Mouse (Mus musculus): Measurements from ENCODE around the gene Ago1. TPM values are rescaled to one million over a fixed set of nuclear protein-coding genes. Genes with fewer than 3 reads are reported as not detected.

Gene Ago1
- 37.0 and 38.1 TPM in 2 replicates for polyA plus RNA-seq (2012; rRNA removed)

DNA sequence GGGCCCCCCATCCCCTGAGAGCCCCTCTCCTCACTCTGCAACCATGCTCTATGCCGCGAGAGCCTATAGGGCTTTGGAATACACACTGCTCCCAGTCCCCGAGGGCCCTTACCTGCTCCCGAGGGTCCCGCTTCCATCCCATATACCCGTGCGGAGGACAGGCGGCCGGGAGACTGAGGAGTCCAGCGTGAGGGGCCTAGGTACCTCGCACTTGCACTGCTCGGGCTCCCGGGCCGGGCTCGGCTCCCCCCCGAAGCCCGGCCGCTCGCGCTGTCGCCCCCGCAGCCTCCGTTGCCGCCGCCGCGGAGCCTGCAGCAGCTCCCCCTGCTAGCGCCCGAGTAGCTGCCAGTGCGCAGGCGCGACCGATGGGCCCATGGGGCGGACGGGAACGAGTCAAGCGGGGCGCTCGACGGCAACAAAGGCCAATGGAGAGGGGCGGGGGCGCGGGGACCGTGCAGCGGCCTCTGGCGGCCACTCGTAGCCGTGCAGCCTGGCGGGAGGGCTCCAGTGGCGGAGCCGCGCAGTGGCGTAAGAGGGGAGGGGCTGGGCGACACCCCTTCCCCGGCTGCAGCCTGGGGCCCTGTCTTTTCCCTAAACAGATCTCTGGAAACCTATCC is at the start of gene Ago1:
TSS of gene Ago1 (minus strand) at position 299 of the 617 bp plus-strand sequence.
- H3K4me3 ChIP-seq (replicated peaks; ENCODE audit: insufficient read depth, low read depth, low read length), result peak within 1 kb of the TSS; percentile 96
- no peaks in the 10 kb centered on the region for H3K27me3 ChIP-seq (ENCODE audit: control insufficient read depth, insufficient read depth, low read length)
- under 1% methylated on average over 55 of the region's 55 CpGs for WGBS
- peak within 1 kb of the TSS; percentile 92 for H3K27ac ChIP-seq (ENCODE audit: insufficient read depth, low read length)
- DNase-seq, result peak; percentile 95 to 96
- TF ChIP-seq CTCF (IDR thresholded peaks at IDR 0.05; ENCODE audit: borderline replicate concordance, insufficient read depth, low read depth, low read length), result peak; percentile 77
- peak; percentile 73 for TF ChIP-seq POLR2A (IDR thresholded peaks at IDR 0.05; ENCODE audit: borderline replicate concordance, insufficient read depth, low read length)
- H3K4me1 ChIP-seq (ENCODE audit: control insufficient read depth, insufficient read depth, low read length), result no peaks in the 10 kb centered on the region

DNA sequence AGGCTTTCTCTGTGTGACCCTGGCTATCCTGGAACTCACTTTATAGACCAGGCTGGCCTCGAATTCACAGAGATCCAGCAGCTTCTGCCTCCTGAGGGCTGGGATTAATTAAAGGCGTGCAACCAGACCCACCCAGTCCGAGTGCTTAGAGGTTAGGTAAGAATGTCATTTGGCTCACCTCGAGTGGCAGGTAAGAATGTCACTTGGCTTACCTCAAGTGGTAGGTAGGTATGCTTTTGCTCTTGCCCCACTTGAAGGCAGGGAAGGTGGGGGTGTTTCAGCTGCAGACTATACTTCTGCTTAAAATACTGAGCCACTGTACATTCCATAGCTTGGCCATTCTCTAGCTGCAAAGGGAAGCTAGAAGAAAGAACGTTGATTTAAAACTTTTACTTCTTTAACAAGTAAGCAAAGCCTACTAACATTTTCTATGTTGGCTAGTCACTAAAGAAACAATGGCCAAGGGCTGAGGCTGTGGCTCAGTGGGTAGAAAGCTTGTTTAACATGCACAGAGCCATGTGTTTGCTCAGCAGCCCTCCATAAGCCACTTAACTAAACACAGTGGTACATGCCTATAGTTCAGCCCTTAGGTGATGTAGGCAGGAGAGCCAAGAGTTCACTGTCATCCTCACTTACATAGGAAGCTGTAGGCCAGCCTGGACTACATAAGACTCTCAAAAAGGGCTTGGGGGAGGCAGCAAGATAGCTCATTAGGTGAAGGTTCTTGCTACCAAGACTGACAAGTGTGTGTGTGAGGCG is 44.1 kb upstream of the Ago1 start:
- TF ChIP-seq CTCF (IDR thresholded peaks at IDR 0.05; ENCODE audit: borderline replicate concordance, insufficient read depth, low read depth, low read length) (no peak), POLR2A (IDR thresholded peaks at IDR 0.05; ENCODE audit: borderline replicate concordance, insufficient read depth, low read length) (no peak)
- WGBS, result 86% methylated on average over 6 of the region's 6 CpGs
- no peak for DNase-seq
- H3K4me3 ChIP-seq (replicated peaks; ENCODE audit: insufficient read depth, low read depth, low read length), result no peak overlapping the region
- no peaks in the 10 kb centered on the region for H3K27me3 ChIP-seq (ENCODE audit: control insufficient read depth, insufficient read depth, low read length)
- no peaks in the 10 kb centered on the region for H3K4me1 ChIP-seq (ENCODE audit: control insufficient read depth, insufficient read depth, low read length)
- no peak overlapping the region for H3K27ac ChIP-seq (ENCODE audit: insufficient read depth, low read length)

DNA sequence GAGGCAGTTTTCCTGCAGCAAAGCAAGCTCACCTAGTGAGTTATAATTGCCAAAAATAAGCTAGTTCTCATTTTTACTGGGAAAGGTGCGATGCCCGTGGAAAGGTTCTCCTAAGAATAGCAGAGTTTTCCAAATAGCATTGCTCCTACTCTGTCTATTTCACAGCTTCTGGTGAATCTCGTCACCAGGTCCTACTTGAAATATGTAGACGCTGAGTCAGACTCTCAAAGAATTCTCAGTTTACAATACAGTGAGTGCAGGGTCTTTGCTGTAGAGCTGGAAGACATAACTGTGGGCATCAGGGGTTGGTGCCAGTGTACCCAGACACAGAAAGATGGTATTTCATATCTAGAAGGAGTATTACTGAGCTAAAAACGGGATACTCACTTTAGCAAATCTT is 42.6 kb upstream of the Ago1 start:
- 94% methylated on average over 5 of the region's 5 CpGs for WGBS
- H3K27me3 ChIP-seq (ENCODE audit: control insufficient read depth, insufficient read depth, low read length), result no peaks in the 10 kb centered on the region
- DNase-seq, result no peak
- H3K4me1 ChIP-seq (ENCODE audit: control insufficient read depth, insufficient read depth, low read length), result no peaks in the 10 kb centered on the region
- no peak overlapping the region for H3K4me3 ChIP-seq (replicated peaks; ENCODE audit: insufficient read depth, low read depth, low read length)
- H3K27ac ChIP-seq (ENCODE audit: insufficient read depth, low read length), result no peak overlapping the region
- TF ChIP-seq CTCF (IDR thresholded peaks at IDR 0.05; ENCODE audit: borderline replicate concordance, insufficient read depth, low read depth, low read length) (no peak), POLR2A (IDR thresholded peaks at IDR 0.05; ENCODE audit: borderline replicate concordance, insufficient read depth, low read length) (no peak)

DNA sequence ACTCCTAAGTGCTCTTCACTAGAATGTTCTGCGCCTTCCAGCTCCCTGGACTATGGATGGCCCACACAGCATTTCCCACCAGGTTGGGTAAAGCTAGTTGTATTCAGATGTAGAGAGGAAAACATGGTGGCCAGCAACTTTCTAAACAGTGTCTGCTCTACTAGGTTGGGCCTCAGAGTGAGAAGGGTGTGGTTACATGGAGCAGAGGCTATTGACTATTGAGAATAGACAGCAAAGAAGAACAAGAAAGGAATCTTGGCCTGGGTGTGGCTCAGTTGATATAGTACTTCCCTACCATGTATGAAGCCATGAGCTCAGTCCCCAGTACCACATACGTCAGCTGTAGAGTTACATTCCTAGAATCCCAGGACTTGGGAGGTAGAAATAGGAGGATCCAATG is 40.7 kb upstream of the Ago1 start:
- no peaks in the 10 kb centered on the region for H3K27me3 ChIP-seq (ENCODE audit: control insufficient read depth, insufficient read depth, low read length)
- no peak for DNase-seq
- no peaks in the 10 kb centered on the region for H3K4me1 ChIP-seq (ENCODE audit: control insufficient read depth, insufficient read depth, low read length)
- H3K27ac ChIP-seq (ENCODE audit: insufficient read depth, low read length), result no peak overlapping the region
- no peak overlapping the region for H3K4me3 ChIP-seq (replicated peaks; ENCODE audit: insufficient read depth, low read depth, low read length)
- WGBS, result 98% methylated on average over 2 of the region's 2 CpGs
- no peak for TF ChIP-seq CTCF (IDR thresholded peaks at IDR 0.05; ENCODE audit: borderline replicate concordance, insufficient read depth, low read depth, low read length)
- TF ChIP-seq POLR2A (IDR thresholded peaks at IDR 0.05; ENCODE audit: borderline replicate concordance, insufficient read depth, low read length), result no peak

DNA sequence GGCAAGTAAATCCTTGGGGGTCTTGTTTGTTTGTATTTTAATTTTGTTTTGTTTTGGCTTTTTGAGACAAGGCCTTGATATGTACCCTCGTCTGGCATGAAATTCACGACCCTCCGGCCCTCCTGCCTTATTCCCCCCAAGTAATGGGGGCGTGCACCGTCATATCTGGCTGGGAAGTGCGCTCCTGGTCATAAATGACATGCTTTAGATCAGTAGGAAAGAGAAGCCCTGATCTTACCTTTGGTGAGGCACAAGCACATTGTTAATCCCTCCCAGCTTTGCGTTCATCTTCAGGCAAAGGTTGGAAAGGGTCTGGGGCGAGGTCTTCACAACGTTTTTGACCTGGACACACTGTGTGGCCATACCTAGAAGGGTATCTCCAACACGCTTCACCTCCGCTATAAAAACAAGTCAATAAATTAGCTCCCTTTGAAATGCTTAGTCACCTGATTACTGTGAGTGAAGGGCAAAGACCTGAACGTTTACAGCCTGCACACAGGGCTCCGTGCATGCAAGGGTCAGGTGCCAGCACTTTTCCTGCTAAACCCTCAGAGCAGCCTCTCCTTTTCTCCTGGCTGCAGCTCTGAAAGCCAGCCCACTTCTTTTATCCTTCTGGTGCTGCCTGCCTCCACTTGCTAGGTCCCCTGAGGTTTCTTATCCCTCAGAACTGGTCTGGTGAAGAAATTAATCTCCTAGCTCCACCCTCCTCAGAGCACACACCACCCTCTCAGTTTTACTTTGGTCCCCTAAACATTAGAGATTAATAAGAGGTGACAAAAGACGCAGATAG is 39.9 kb upstream of the Ago1 start:
- no peak for DNase-seq
- TF ChIP-seq POLR2A (IDR thresholded peaks at IDR 0.05; ENCODE audit: borderline replicate concordance, insufficient read depth, low read length) (no peak), CTCF (IDR thresholded peaks at IDR 0.05; ENCODE audit: borderline replicate concordance, insufficient read depth, low read depth, low read length) (no peak)
- Histone ChIP-seq H3K4me3 (replicated peaks; ENCODE audit: insufficient read depth, low read depth, low read length) (no peak overlapping the region), H3K4me1 (ENCODE audit: control insufficient read depth, insufficient read depth, low read length) (no peaks in the 10 kb centered on the region), H3K27me3 (ENCODE audit: control insufficient read depth, insufficient read depth, low read length) (no peaks in the 10 kb centered on the region), H3K27ac (ENCODE audit: insufficient read depth, low read length) (no peak overlapping the region)
- WGBS, result 80% methylated on average over 14 of the region's 14 CpGs

DNA sequence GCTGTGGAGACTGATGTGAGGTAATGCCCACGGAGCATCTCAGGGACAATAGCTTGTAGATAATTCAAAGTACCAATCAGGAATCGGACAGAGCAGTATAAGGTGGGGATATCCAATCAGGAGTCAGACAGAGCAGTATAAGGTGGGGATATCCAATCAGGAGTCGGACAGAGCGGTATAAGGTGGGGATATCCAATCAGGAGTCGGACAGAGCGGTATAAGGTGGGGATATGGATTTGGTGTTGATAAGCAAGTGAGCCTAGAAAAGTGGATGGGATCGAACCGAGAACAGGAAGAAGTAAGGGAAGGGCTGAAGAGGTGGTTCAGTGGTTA is 34.6 kb upstream of the Ago1 start:
- WGBS, result 72% methylated on average over 8 of the region's 8 CpGs
- H3K27me3 ChIP-seq (ENCODE audit: control insufficient read depth, insufficient read depth, low read length), result no peaks in the 10 kb centered on the region
- H3K4me3 ChIP-seq (replicated peaks; ENCODE audit: insufficient read depth, low read depth, low read length), result no peak overlapping the region
- DNase-seq, result no peak
- H3K27ac ChIP-seq (ENCODE audit: insufficient read depth, low read length), result no peak overlapping the region
- H3K4me1 ChIP-seq (ENCODE audit: control insufficient read depth, insufficient read depth, low read length), result no peaks in the 10 kb centered on the region
- TF ChIP-seq POLR2A (IDR thresholded peaks at IDR 0.05; ENCODE audit: borderline replicate concordance, insufficient read depth, low read length) (no peak), CTCF (IDR thresholded peaks at IDR 0.05; ENCODE audit: borderline replicate concordance, insufficient read depth, low read depth, low read length) (no peak)

DNA sequence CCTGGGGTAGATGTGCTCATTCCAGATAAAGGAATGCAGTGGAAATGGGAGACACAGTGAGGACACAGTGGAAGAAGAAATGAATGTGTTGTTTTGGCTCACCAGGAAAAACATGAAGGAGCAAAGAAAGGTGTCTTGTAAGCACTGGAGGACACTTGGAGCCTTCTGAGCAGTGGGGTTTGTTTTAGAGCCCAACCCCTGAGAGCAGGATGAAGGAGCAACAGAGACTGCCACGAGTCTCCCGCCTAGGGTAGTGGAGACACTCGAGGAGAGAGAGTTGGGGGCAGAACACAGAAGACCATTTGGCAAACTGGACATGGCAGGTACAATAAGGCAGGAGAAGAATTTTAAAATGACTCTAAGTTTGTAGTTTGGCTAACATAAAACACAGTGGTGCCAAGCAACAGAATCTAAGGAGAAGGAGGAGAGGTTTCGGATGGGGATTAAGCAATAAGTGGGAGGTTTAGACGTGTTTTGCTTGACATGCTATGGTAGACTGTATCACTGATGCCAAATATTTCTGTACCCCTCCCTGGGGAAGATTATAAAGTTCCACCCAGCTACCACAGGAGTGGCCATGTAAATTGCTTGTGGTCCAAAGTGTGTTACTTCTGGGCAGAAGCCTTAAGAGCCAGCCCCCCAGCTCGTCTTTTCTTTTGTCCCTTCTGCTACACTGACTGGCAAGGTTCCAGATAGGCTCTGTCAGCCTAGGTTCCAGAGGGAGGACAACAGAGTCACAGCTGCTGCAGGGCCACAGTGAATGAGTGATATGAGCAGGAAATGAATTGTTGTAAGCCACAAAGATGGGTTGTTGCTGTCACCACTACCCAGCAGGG is 34.0 kb upstream of the Ago1 start:
- Histone ChIP-seq H3K4me1 (ENCODE audit: control insufficient read depth, insufficient read depth, low read length) (no peaks in the 10 kb centered on the region), H3K27me3 (ENCODE audit: control insufficient read depth, insufficient read depth, low read length) (no peaks in the 10 kb centered on the region), H3K4me3 (replicated peaks; ENCODE audit: insufficient read depth, low read depth, low read length) (no peak overlapping the region), H3K27ac (ENCODE audit: insufficient read depth, low read length) (no peak overlapping the region)
- 42% methylated on average over 6 of the region's 6 CpGs for WGBS
- TF ChIP-seq POLR2A (IDR thresholded peaks at IDR 0.05; ENCODE audit: borderline replicate concordance, insufficient read depth, low read length), result no peak
- TF ChIP-seq CTCF (IDR thresholded peaks at IDR 0.05; ENCODE audit: borderline replicate concordance, insufficient read depth, low read depth, low read length), result no peak
- DNase-seq, result no peak
